Mouse (Mus musculus) hindbrain, embryonic 16.5 days (tissue): ENCODE measurements around the gene Cacnb4. TPM values are rescaled to one million over a fixed set of nuclear protein-coding genes. Genes with fewer than 3 reads are reported as not detected.

Experiments
- ATAC-seq: fragments of 200-750 bp; cut with Nextera tagmentation; 2 replicates; pipeline ENCODE4 v1.8.0; 2017; ENCODE audit warnings: moderate TSS enrichment, moderate library complexity
- H3K27ac ChIP-seq: fragments of 300-500 bp; sonication (generic); 2 replicates; pipeline ENCODE4 v1.5.1; 2014; ENCODE audit warnings: low read depth, mild to moderate bottlenecking, control low read depth, low read length, moderate library complexity
- H3K27me3 ChIP-seq: fragments of 300-500 bp; sonication (generic); replicated peaks from 2 replicates; pipeline ENCODE4 v1.6.1; 2014; ENCODE audit warnings: low read length; ENCODE audit not compliant: control insufficient read depth, insufficient read depth
- H3K36me3 ChIP-seq: fragments of 300-500 bp; sonication (generic); 2 replicates; pipeline ENCODE4 v1.6.1; 2014; ENCODE audit warnings: mild to moderate bottlenecking, low read length, moderate library complexity, mixed read lengths; ENCODE audit not compliant: control insufficient read depth, insufficient read depth
- H3K4me1 ChIP-seq: fragments of 300-500 bp; sonication (generic); 2 replicates; pipeline ENCODE4 v1.6.1; 2014; ENCODE audit warnings: low read depth, low read length; ENCODE audit not compliant: control insufficient read depth, insufficient read depth
- H3K4me2 ChIP-seq: fragments of 300-500 bp; sonication (generic); 2 replicates; pipeline ENCODE4 v1.6.1; 2014; ENCODE audit warnings: mild to moderate bottlenecking, low read length, control low read depth, moderate library complexity
- H3K4me3 ChIP-seq: fragments of 300-500 bp; sonication (generic); 2 replicates; pipeline ENCODE4 v1.5.1; 2014; ENCODE audit warnings: mild to moderate bottlenecking, low read length, control low read depth, moderate library complexity
- H3K9ac ChIP-seq: fragments of 300-500 bp; sonication (generic); 2 replicates; pipeline ENCODE4 v1.6.1; 2014; ENCODE audit warnings: low read depth, mild to moderate bottlenecking, control low read depth, low read length, moderate library complexity
- H3K9me3 ChIP-seq: fragments of 300-500 bp; sonication (generic); 2 replicates; pipeline ENCODE4 v1.6.1; 2014; ENCODE audit warnings: mild to moderate bottlenecking, low read length, moderate library complexity; ENCODE audit not compliant: control insufficient read depth
- WGBS: fragments of 180-500 bp; shearing (Covaris S2); extraction: QIAGEN DNeasy Blood & Tissue Kit; methylation state at CpG from one replicate; pipeline ENCODE4 v1.1.7; 2014; 5-methylcytosine and 5-hydroxymethylcytosine counted together
- polyA plus RNA-seq: library from polyadenylated mRNA; unstranded; fragments of >200 nt; fragmentation: Nextera tagmentation; extraction: Ambion mirVana; gene quantifications from 2 replicates; pipeline ENCODE4 v1.2.1, GENCODE M21; 2015

Cacnb4 gene
- polyA plus RNA-seq, 1 experiment from 2014 or later, result 13.9 TPM

- 49% methylated on average over 8 of the region's 8 CpGs for WGBS
- Histone ChIP-seq H3K4me3 (peak overlapping the region; percentile 98), H3K27me3 (no peaks in the 10 kb centered on the region), H3K27ac (no peak overlapping the region), H3K9me3 (no peaks in the 10 kb centered on the region), H3K4me1 (peaks cover 26% of the 10 kb centered on the region), H3K4me2 (peak overlapping the region; percentile 65), H3K9ac (no peak overlapping the region; the same call in 1 of the 2 replicates), H3K36me3 (no peaks in the 10 kb centered on the region)
- no peak for ATAC-seq
Measured at GRCm38 (mm10) chr2:52422871-52423610, 253.6 kb downstream of the Cacnb4 start.

- Histone ChIP-seq H3K36me3 (no peaks in the 10 kb centered on the region), H3K9me3 (no peaks in the 10 kb centered on the region; the same call in 1 of the 2 replicates), H3K9ac (no peak overlapping the region), H3K27ac (no peak overlapping the region), H3K4me1 (peaks cover 26% of the 10 kb centered on the region), H3K4me3 (no peak overlapping the region), H3K27me3 (no peaks in the 10 kb centered on the region), H3K4me2 (no peak overlapping the region)
- WGBS, result 69% methylated on average over 6 of the region's 6 CpGs
- ATAC-seq, result no peak
Measured at GRCm38 (mm10) chr2:52421197-52421596, 255.4 kb downstream of the Cacnb4 start.

- H3K36me3 ChIP-seq, result peaks cover 9% of the 10 kb centered on the region
- peaks cover 24% of the 10 kb centered on the region for H3K4me1 ChIP-seq
- no peaks in the 10 kb centered on the region for H3K27me3 ChIP-seq
- no peak overlapping the region for H3K27ac ChIP-seq
- no peak for ATAC-seq
- H3K4me2 ChIP-seq, result no peak overlapping the region
- no peak overlapping the region for H3K4me3 ChIP-seq
- WGBS, result 93% methylated on average over 7 of the region's 7 CpGs
- no peak overlapping the region for H3K9ac ChIP-seq
- H3K9me3 ChIP-seq, result no peaks in the 10 kb centered on the region; the same call in 1 of the 2 replicates
Measured at GRCm38 (mm10) chr2:52420001-52420710, 256.5 kb downstream of the Cacnb4 start.

GRCm38 (mm10) chr2:52419295-52419694 lies 257.3 kb downstream of the Cacnb4 start:
- Histone ChIP-seq H3K27ac (no peak overlapping the region), H3K9ac (no peak overlapping the region), H3K36me3 (peaks cover 10% of the 10 kb centered on the region), H3K4me3 (no peak overlapping the region), H3K4me2 (no peak overlapping the region), H3K27me3 (no peaks in the 10 kb centered on the region), H3K9me3 (no peaks in the 10 kb centered on the region; the same call in 1 of the 2 replicates), H3K4me1 (peaks cover 24% of the 10 kb centered on the region)
- WGBS, result 87% methylated on average over 6 of the region's 6 CpGs
- no peak for ATAC-seq

GRCm38 (mm10) chr2:52412524-52413037 lies 264.1 kb downstream of the Cacnb4 start:
- Histone ChIP-seq H3K27ac (no peak overlapping the region), H3K9ac (no peak overlapping the region), H3K4me2 (no peak overlapping the region), H3K4me3 (no peak overlapping the region), H3K36me3 (peaks cover 49% of the 10 kb centered on the region), H3K9me3 (peaks cover 16% of the 10 kb centered on the region), H3K4me1 (no peaks in the 10 kb centered on the region), H3K27me3 (no peaks in the 10 kb centered on the region)
- WGBS, result 96% methylated on average over 5 of the region's 5 CpGs
- ATAC-seq, result no peak

GRCm38 (mm10) chr2:52406480-52406879 lies 270.2 kb downstream of the Cacnb4 start:
- Histone ChIP-seq H3K4me1 (no peaks in the 10 kb centered on the region), H3K27ac (no peak overlapping the region), H3K27me3 (no peaks in the 10 kb centered on the region), H3K36me3 (peaks cover 44% of the 10 kb centered on the region), H3K4me2 (no peak overlapping the region), H3K9ac (no peak overlapping the region), H3K9me3 (peaks cover 16% of the 10 kb centered on the region), H3K4me3 (no peak overlapping the region)
- 93% methylated on average over 1 of the region's 1 CpGs for WGBS
- no peak for ATAC-seq

GRCm38 (mm10) chr2:52405238-52405637 lies 271.4 kb downstream of the Cacnb4 start:
- Histone ChIP-seq H3K4me1 (no peaks in the 10 kb centered on the region), H3K4me3 (no peak overlapping the region), H3K9ac (no peak overlapping the region), H3K27ac (no peak overlapping the region), H3K4me2 (no peak overlapping the region), H3K36me3 (peaks cover 33% of the 10 kb centered on the region), H3K27me3 (no peaks in the 10 kb centered on the region), H3K9me3 (peaks cover 8% of the 10 kb centered on the region)
- WGBS, result 97% methylated on average over 5 of the region's 5 CpGs
- no peak for ATAC-seq

- Histone ChIP-seq H3K27me3 (no peaks in the 10 kb centered on the region), H3K4me2 (no peak overlapping the region), H3K27ac (no peak overlapping the region), H3K36me3 (peaks cover 4% of the 10 kb centered on the region), H3K4me1 (no peaks in the 10 kb centered on the region), H3K9me3 (no peaks in the 10 kb centered on the region), H3K4me3 (no peak overlapping the region), H3K9ac (no peak overlapping the region)
- ATAC-seq, result no peak
- WGBS, result 86% methylated on average over 5 of the region's 5 CpGs
Measured at GRCm38 (mm10) chr2:52394529-52394928, 282.1 kb downstream of the Cacnb4 start.

GRCm38 (mm10) chr2:52390415-52390975 lies 286.1 kb downstream of the Cacnb4 start:
- H3K36me3 ChIP-seq, result no peaks in the 10 kb centered on the region
- H3K27ac ChIP-seq, result no peak overlapping the region
- H3K9ac ChIP-seq, result no peak overlapping the region
- no peak overlapping the region for H3K4me3 ChIP-seq
- no peak for ATAC-seq
- no peaks in the 10 kb centered on the region for H3K9me3 ChIP-seq
- no peaks in the 10 kb centered on the region for H3K4me1 ChIP-seq
- H3K4me2 ChIP-seq, result no peak overlapping the region
- WGBS, result 83% methylated on average over 2 of the region's 2 CpGs
- H3K27me3 ChIP-seq, result no peaks in the 10 kb centered on the region
